Mouse (Mus musculus) midbrain, embryonic 11.5 days (tissue): Measurements from ENCODE around the gene Ybx3. TPM values are rescaled to one million over a fixed set of nuclear protein-coding genes. Genes with fewer than 3 reads are reported as not detected.

Experiments
- ATAC-seq: fragments of 200-750 bp; cut with Nextera tagmentation; 2 replicates; pipeline ENCODE4 v1.8.0; 2017; ENCODE audit warnings: moderate TSS enrichment, moderate library complexity; ENCODE audit not compliant: low FRiP score
- DNase-seq: peaks from one replicate; pipeline ENCODE4 v3.0.0; 2015; ENCODE audit warnings: low spot score; ENCODE audit errors: missing footprints
- H3K27ac ChIP-seq: fragments of 300-500 bp; sonication (generic); 2 replicates; pipeline ENCODE4 v1.5.1; 2014; ENCODE audit warnings: low read depth, low read length
- H3K27me3 ChIP-seq: fragments of 300-500 bp; sonication (generic); 2 replicates; pipeline ENCODE4 v1.6.1; 2014; ENCODE audit warnings: mild to moderate bottlenecking, low read length, moderate library complexity, mixed read lengths; ENCODE audit not compliant: control insufficient read depth, insufficient read depth
- H3K36me3 ChIP-seq: fragments of 300-500 bp; sonication (generic); 2 replicates; pipeline ENCODE4 v1.6.1; 2014; ENCODE audit warnings: mild to moderate bottlenecking, low read length, moderate library complexity, mixed read lengths; ENCODE audit not compliant: control insufficient read depth, insufficient read depth
- H3K4me1 ChIP-seq: fragments of 300-500 bp; sonication (generic); 2 replicates; pipeline ENCODE4 v1.6.1; 2014; ENCODE audit warnings: low read length; ENCODE audit not compliant: control insufficient read depth, insufficient read depth
- H3K4me2 ChIP-seq: fragments of 300-500 bp; sonication (generic); 2 replicates; pipeline ENCODE4 v1.6.1; 2014; ENCODE audit warnings: mild to moderate bottlenecking, moderate library complexity
- H3K4me3 ChIP-seq: fragments of 300-500 bp; sonication (generic); 2 replicates; pipeline ENCODE4 v1.5.1; 2014; ENCODE audit warnings: low read depth, low read length
- H3K9ac ChIP-seq: fragments of 300-500 bp; sonication (generic); 2 replicates; pipeline ENCODE4 v1.6.1; 2014; ENCODE audit warnings: low read length
- H3K9me3 ChIP-seq: fragments of 300-500 bp; sonication (generic); 2 replicates; pipeline ENCODE4 v1.6.1; 2016; ENCODE audit warnings: low read length; ENCODE audit not compliant: control insufficient read depth
- WGBS: fragments of 180-500 bp; shearing (Covaris S2); extraction: QIAGEN DNeasy Blood & Tissue Kit; methylation state at CpG from one replicate; pipeline ENCODE4 v1.1.7; 2014; 5-methylcytosine and 5-hydroxymethylcytosine counted together
- polyA plus RNA-seq: library from polyadenylated mRNA; unstranded; fragments of >200 nt; fragmentation: Nextera tagmentation; extraction: Ambion mirVana; gene quantifications from 2 replicates; pipeline ENCODE4 v1.2.1, GENCODE M21; 2014

Gene Ybx3
- polyA plus RNA-seq, 1 experiment from 2014 or later = 38.6 TPM

DNA sequence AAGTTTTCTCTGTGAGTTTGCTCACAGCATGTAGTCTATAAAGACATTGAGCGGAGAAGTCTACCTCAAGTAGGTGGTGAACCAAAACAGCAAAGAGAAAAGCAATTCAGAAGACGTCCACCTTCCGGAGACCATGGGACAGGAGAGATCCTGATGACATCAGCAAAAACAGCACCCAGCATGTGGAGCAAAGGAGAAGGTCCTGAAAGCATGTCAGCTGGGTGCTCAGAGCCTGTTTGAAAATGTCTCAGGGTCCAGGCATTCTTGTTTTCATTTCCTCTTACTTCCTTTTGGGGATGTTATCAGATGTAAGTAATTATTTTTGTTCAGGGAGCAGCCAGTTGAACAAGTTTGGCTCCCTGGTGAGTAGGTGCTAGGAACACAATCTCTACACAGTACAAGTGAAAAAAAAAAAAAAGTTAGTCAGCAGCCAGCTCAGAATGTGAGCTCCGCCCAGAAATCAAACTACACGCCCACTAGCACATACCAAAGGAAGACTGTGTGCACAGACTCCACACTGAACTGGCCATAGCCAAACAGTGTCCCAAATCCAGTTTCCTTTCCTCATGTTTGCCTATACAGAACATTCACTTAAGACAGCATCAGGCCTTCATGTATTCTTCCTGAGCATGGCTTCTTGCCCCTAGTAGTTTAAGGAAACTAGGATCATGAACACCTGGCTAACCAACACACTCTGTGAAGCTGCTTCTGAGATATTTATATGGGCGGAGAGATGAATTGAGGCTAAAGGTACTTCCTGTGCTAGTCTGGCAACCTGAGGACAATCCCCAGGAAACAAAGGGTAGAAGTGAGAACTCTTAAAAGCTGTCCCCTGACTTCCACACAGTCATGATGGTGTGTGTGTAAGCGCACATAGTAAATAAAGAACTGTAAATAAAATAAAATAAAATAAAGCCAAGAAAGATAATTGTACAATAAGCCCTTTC is 71.8 kb downstream of the Ybx3 start:
- Histone ChIP-seq H3K27ac (no peak overlapping the region), H3K9me3 (no peaks in the 10 kb centered on the region), H3K9ac (no peak overlapping the region), H3K27me3 (no peaks in the 10 kb centered on the region), H3K4me2 (no peak overlapping the region), H3K36me3 (no peaks in the 10 kb centered on the region), H3K4me1 (no peaks in the 10 kb centered on the region), H3K4me3 (no peak overlapping the region)
- 90% methylated on average over 7 of the region's 7 CpGs for WGBS
- ATAC-seq (no peak), DNase-seq (no peak)

Other genes with a start within 250 kb of the Ybx3 start
- gene Klra2, start 141.1 kb downstream of the Ybx3 start, polyA plus RNA-seq = not detected in 2 replicates
- gene Magohb, start 95.2 kb downstream of the Ybx3 start, polyA plus RNA-seq = 54.3 and 54.5 TPM in 2 replicates
- gene Styk1, start 34.9 kb downstream of the Ybx3 start, polyA plus RNA-seq = 0.34 and 0.86 TPM in 2 replicates
- not detected in 2 replicates for gene 5430401F13Rik, start 97.9 kb upstream of the Ybx3 start, polyA plus RNA-seq
- not detected in 2 replicates for gene Gm6619, start 97.9 kb upstream of the Ybx3 start, polyA plus RNA-seq
- gene Tas2r130, start 242.4 kb upstream of the Ybx3 start, polyA plus RNA-seq = not detected in 2 replicates